Mouse (Mus musculus) spleen, adult 2 months (tissue): ENCODE measurements around the gene Phyh. TPM values are rescaled to one million over a fixed set of nuclear protein-coding genes. Genes with fewer than 3 reads are reported as not detected.

Experiments used
- DNase-seq, 2 experiments: peaks; one replicate each; pipeline versions ENCODE4 v3.0.0 to v3.0.0-alpha.2; 2012 to 2021; ENCODE audit warnings: low spot score in 2 of 2, low read depth in 1 of 2
- H3K27ac ChIP-seq: fragments of 200-500 bp; 2 replicates; pipeline ENCODE4 v1.5.1; 2012; ENCODE audit warnings: low read length, inconsistent platforms; ENCODE audit not compliant: insufficient read depth
- H3K27me3 ChIP-seq: fragments of 200-500 bp; 2 replicates; pipeline ENCODE4 v1.6.1; 2012; ENCODE audit warnings: mild to moderate bottlenecking, moderate library complexity, low read length, inconsistent platforms; ENCODE audit not compliant: control insufficient read depth, insufficient read depth
- H3K36me3 ChIP-seq: fragments of 200-500 bp; 2 replicates; pipeline ENCODE4 v1.6.1; 2012; ENCODE audit warnings: mild to moderate bottlenecking, low read length, inconsistent platforms; ENCODE audit not compliant: control insufficient read depth, insufficient read depth
- H3K4me1 ChIP-seq: fragments of 200-500 bp; 2 replicates; pipeline ENCODE4 v1.6.1; 2011; ENCODE audit warnings: inconsistent platforms; ENCODE audit not compliant: control insufficient read depth, insufficient read depth, insufficient read length
- H3K4me3 ChIP-seq: fragments of 200-500 bp; 2 replicates; pipeline ENCODE4 v1.5.1; 2011; ENCODE audit warnings: mild to moderate bottlenecking, inconsistent platforms; ENCODE audit not compliant: insufficient read depth, insufficient read length; ENCODE audit errors: extremely low read depth
- CTCF ChIP-seq: fragments of 200-500 bp; IDR thresholded peaks from 2 replicates; pipeline ENCODE4 v1.5.1; 2011; ENCODE audit warnings: mild to moderate bottlenecking, inconsistent platforms; ENCODE audit not compliant: insufficient read depth, insufficient read length, insufficient replicate concordance; ENCODE audit errors: extremely low read depth
- POLR2A ChIP-seq: fragments of 200-500 bp; IDR thresholded peaks from 2 replicates; pipeline ENCODE4 v1.6.1; 2011; ENCODE audit warnings: low read depth, low read length, inconsistent platforms
- WGBS: fragments of 180-500 bp; shearing (Covaris S2); methylation state at CpG from one replicate; pipeline ENCODE4 v1.1.7; 2018; 5-methylcytosine and 5-hydroxymethylcytosine counted together
- polyA plus RNA-seq: library from polyadenylated mRNA; depleted of rRNA; stranded (reverse); fragments of >200 nt; gene quantifications from 2 replicates; pipeline ENCODE4 v1.2.3, GENCODE M21; 2012; rRNA removed

Gene Phyh
- polyA plus RNA-seq, result 14.9 and 15.3 TPM in 2 replicates

GRCm38 (mm10) chr2:4918860-4919739 is at the start of gene Phyh:
Gene Phyh, plus strand, starts transcription at chr2:4919019.
- 5% methylated on average over 35 of the region's 35 CpGs for WGBS
- peak; percentile 67 to 86 for DNase-seq
- H3K27me3 ChIP-seq, result no peaks in the 10 kb centered on the region
- H3K36me3 ChIP-seq, result peaks cover under 1% of the 10 kb centered on the region; the same call in 1 of the 2 replicates
- TF ChIP-seq POLR2A, result peak; percentile 42
- peak; percentile 29; the same call in 1 of the 2 replicates for TF ChIP-seq CTCF
- peaks cover 6% of the 10 kb centered on the region; the same call in 1 of the 2 replicates for H3K4me1 ChIP-seq
- peak within 1 kb of the TSS; percentile 93 for H3K27ac ChIP-seq
- peak within 1 kb of the TSS; percentile 87 for H3K4me3 ChIP-seq

GRCm38 (mm10) chr2:4872740-4873139 is 46.1 kb upstream of the Phyh start:
- Histone ChIP-seq H3K4me3 (no peak overlapping the region), H3K27me3 (no peaks in the 10 kb centered on the region), H3K4me1 (peaks cover 4% of the 10 kb centered on the region; the same call in 1 of the 2 replicates), H3K27ac (no peak overlapping the region), H3K36me3 (no peaks in the 10 kb centered on the region)
- 26% methylated on average over 9 of the region's 9 CpGs for WGBS
- DNase-seq, result no peak
- TF ChIP-seq POLR2A (no peak), CTCF (no peak)

- H3K4me3 ChIP-seq, result no peak overlapping the region
- no peaks in the 10 kb centered on the region for H3K27me3 ChIP-seq
- no peak for TF ChIP-seq POLR2A
- no peak for TF ChIP-seq CTCF
- H3K4me1 ChIP-seq, result peaks cover 4% of the 10 kb centered on the region; the same call in 1 of the 2 replicates
- no peak for DNase-seq
- H3K36me3 ChIP-seq, result no peaks in the 10 kb centered on the region
- WGBS, result 79% methylated on average over 6 of the region's 6 CpGs
- no peak overlapping the region for H3K27ac ChIP-seq
Measured at GRCm38 (mm10) chr2:4873331-4873730, 45.5 kb upstream of the Phyh start.

- 67% methylated on average over 1 of the region's 1 CpGs for WGBS
- no peaks in the 10 kb centered on the region for H3K27me3 ChIP-seq
- TF ChIP-seq CTCF, result no peak
- TF ChIP-seq POLR2A, result no peak
- DNase-seq, result no peak
- no peaks in the 10 kb centered on the region for H3K36me3 ChIP-seq
- no peak overlapping the region for H3K27ac ChIP-seq
- no peak overlapping the region for H3K4me3 ChIP-seq
- peaks cover 4% of the 10 kb centered on the region; the same call in 1 of the 2 replicates for H3K4me1 ChIP-seq
Measured at GRCm38 (mm10) chr2:4875090-4875489, 43.7 kb upstream of the Phyh start.

- H3K4me1 ChIP-seq, result peaks cover 4% of the 10 kb centered on the region; the same call in 1 of the 2 replicates
- H3K27me3 ChIP-seq, result no peaks in the 10 kb centered on the region
- no peaks in the 10 kb centered on the region for H3K36me3 ChIP-seq
- H3K4me3 ChIP-seq, result no peak overlapping the region
- no peak overlapping the region for H3K27ac ChIP-seq
- TF ChIP-seq CTCF (no peak), POLR2A (no peak)
- 60% methylated on average over 3 of the region's 3 CpGs for WGBS
- no peak for DNase-seq
Measured at GRCm38 (mm10) chr2:4876131-4876530, 42.7 kb upstream of the Phyh start.

- WGBS, result 8% methylated on average over 20 of the region's 20 CpGs
- Histone ChIP-seq H3K36me3 (no peaks in the 10 kb centered on the region; the same call in 1 of the 2 replicates), H3K4me3 (peak overlapping the region; percentile 85), H3K4me1 (no peaks in the 10 kb centered on the region), H3K27me3 (no peaks in the 10 kb centered on the region), H3K27ac (no peak overlapping the region)
- peak; percentile 5 to 9 for DNase-seq
- TF ChIP-seq POLR2A (no peak), CTCF (no peak)
Measured at GRCm38 (mm10) chr2:4880737-4881349, 38.0 kb upstream of the Phyh start.
